Mouse (Mus musculus): Measurements from ENCODE around the gene Gm19345. TPM values are rescaled to one million over a fixed set of nuclear protein-coding genes. Genes with fewer than 3 reads are reported as not detected.
A peak's percentile ranks its signal among the peaks of the same experiment; 100 is the strongest.

Gene Gm19345
- 1.1 and 1.7 TPM in 2 replicates for polyA plus RNA-seq (2016; fragmentation: Nextera tagmentation; extraction: Ambion mirVana)

- 5% methylated on average over 30 of the region's 33 CpGs for WGBS
- no peaks in the 10 kb centered on the region for H3K9me3 ChIP-seq (replicated peaks)
- no peak within 1 kb of the TSS for H3K27ac ChIP-seq
- no peaks in the 10 kb centered on the region for H3K36me3 ChIP-seq
- peaks cover 42% of the 10 kb centered on the region for H3K27me3 ChIP-seq
- peak within 1 kb of the TSS; percentile 51 for H3K4me2 ChIP-seq (replicated peaks)
- H3K9ac ChIP-seq: peak within 1 kb of the TSS; percentile 40
- 0 out of 2 replicates have a peak, but pooled peaks cover 10% of the 10 kb centered on the region for H3K4me1 ChIP-seq
- peak within 1 kb of the TSS; percentile 31 for H3K4me3 ChIP-seq
- peak; percentile 84 for ATAC-seq (ENCODE audit: low FRiP score)
These were observed at the start of gene Gm19345 for GRCm38 (mm10) chr7:19851858-19852570. Gene Gm19345 (plus strand): TSS chr7:19852003.

- Histone ChIP-seq H3K9ac (no peak overlapping the region), H3K27ac (no peak overlapping the region), H3K4me1 (no peaks in the 10 kb centered on the region), H3K36me3 (no peaks in the 10 kb centered on the region), H3K9me3 (replicated peaks) (no peaks in the 10 kb centered on the region), H3K4me2 (replicated peaks) (no peak overlapping the region), H3K4me3 (no peak overlapping the region), H3K27me3 (peaks cover 24% of the 10 kb centered on the region)
- ATAC-seq (ENCODE audit: low FRiP score): no peak
- WGBS: 20% methylated on average over 7 of the region's 7 CpGs
These were observed 48.8 kb upstream of the Gm19345 start for GRCm38 (mm10) chr7:19802995-19803394.

GRCm38 (mm10) chr7:19806356-19806969 is 45.3 kb upstream of the Gm19345 start:
- Histone ChIP-seq H3K27me3 (peaks cover 58% of the 10 kb centered on the region), H3K9ac (no peak overlapping the region), H3K27ac (no peak overlapping the region), H3K4me3 (no peak overlapping the region), H3K4me1 (peaks cover 11% of the 10 kb centered on the region), H3K36me3 (no peaks in the 10 kb centered on the region), H3K9me3 (replicated peaks) (no peaks in the 10 kb centered on the region), H3K4me2 (replicated peaks) (no peak overlapping the region)
- no peak for ATAC-seq (ENCODE audit: low FRiP score)
- WGBS: 79% methylated on average over 8 of the region's 8 CpGs

- Histone ChIP-seq H3K27ac (no peak overlapping the region), H3K4me2 (replicated peaks) (peak overlapping the region; percentile 49), H3K9ac (no peak overlapping the region), H3K4me3 (peak overlapping the region; percentile 27), H3K4me1 (peaks cover 11% of the 10 kb centered on the region), H3K27me3 (peaks cover 77% of the 10 kb centered on the region), H3K36me3 (no peaks in the 10 kb centered on the region), H3K9me3 (replicated peaks) (no peaks in the 10 kb centered on the region)
- peak; percentile 61 for ATAC-seq (ENCODE audit: low FRiP score)
- WGBS: 2% methylated on average over 27 of the region's 27 CpGs
These were observed 42.4 kb upstream of the Gm19345 start for GRCm38 (mm10) chr7:19809369-19809768.

- WGBS: 3% methylated on average over 22 of the region's 22 CpGs
- Histone ChIP-seq H3K9me3 (replicated peaks) (0 out of 2 replicates have a peak, but pooled peaks cover 4% of the 10 kb centered on the region), H3K27me3 (peaks cover 81% of the 10 kb centered on the region), H3K4me1 (peaks cover 15% of the 10 kb centered on the region), H3K9ac (no peak overlapping the region), H3K36me3 (no peaks in the 10 kb centered on the region), H3K4me2 (replicated peaks) (peak overlapping the region; percentile 32), H3K4me3 (peak overlapping the region; percentile 21), H3K27ac (no peak overlapping the region)
- no peak; the same call in 1 of the 2 replicates for ATAC-seq (ENCODE audit: low FRiP score)
These were observed 40.7 kb upstream of the Gm19345 start for GRCm38 (mm10) chr7:19811114-19811513.

GRCm38 (mm10) chr7:19813161-19813560 is 38.6 kb upstream of the Gm19345 start:
- Histone ChIP-seq H3K4me1 (peaks cover 33% of the 10 kb centered on the region), H3K27me3 (peaks cover 86% of the 10 kb centered on the region), H3K36me3 (no peaks in the 10 kb centered on the region), H3K9me3 (replicated peaks) (0 out of 2 replicates have a peak, but pooled peaks cover 4% of the 10 kb centered on the region), H3K27ac (no peak overlapping the region), H3K4me2 (replicated peaks) (no peak overlapping the region), H3K4me3 (no peak overlapping the region), H3K9ac (no peak overlapping the region)
- 79% methylated on average over 4 of the region's 4 CpGs for WGBS
- no peak for ATAC-seq (ENCODE audit: low FRiP score)

- 81% methylated on average over 6 of the region's 6 CpGs for WGBS
- no peak for ATAC-seq (ENCODE audit: low FRiP score)
- Histone ChIP-seq H3K27me3 (peaks cover 83% of the 10 kb centered on the region), H3K9ac (no peak overlapping the region), H3K36me3 (no peaks in the 10 kb centered on the region), H3K4me1 (peaks cover 34% of the 10 kb centered on the region), H3K4me2 (replicated peaks) (no peak overlapping the region), H3K4me3 (no peak overlapping the region), H3K27ac (no peak overlapping the region), H3K9me3 (replicated peaks) (0 out of 2 replicates have a peak, but pooled peaks cover 4% of the 10 kb centered on the region)
These were observed 38.2 kb upstream of the Gm19345 start for GRCm38 (mm10) chr7:19813579-19814122.

GRCm38 (mm10) chr7:19815296-19816223 is 36.2 kb upstream of the Gm19345 start:
- Histone ChIP-seq H3K36me3 (no peaks in the 10 kb centered on the region), H3K27ac (no peak overlapping the region), H3K4me2 (replicated peaks) (peak overlapping the region; percentile 64), H3K4me3 (peak overlapping the region; percentile 36), H3K9me3 (replicated peaks) (0 out of 2 replicates have a peak, but pooled peaks cover 4% of the 10 kb centered on the region), H3K4me1 (peaks cover 29% of the 10 kb centered on the region), H3K9ac (peak overlapping the region; percentile 45), H3K27me3 (peaks cover 79% of the 10 kb centered on the region)
- WGBS: 21% methylated on average over 17 of the region's 17 CpGs
- peak; percentile 36 for ATAC-seq (ENCODE audit: low FRiP score)

GRCm38 (mm10) chr7:19816224-19816771 is 35.5 kb upstream of the Gm19345 start:
- Histone ChIP-seq H3K4me1 (peaks cover 24% of the 10 kb centered on the region), H3K27me3 (peaks cover 79% of the 10 kb centered on the region), H3K4me2 (replicated peaks) (peak overlapping the region; percentile 64), H3K9ac (peak overlapping the region; percentile 45), H3K27ac (no peak overlapping the region), H3K9me3 (replicated peaks) (0 out of 2 replicates have a peak, but pooled peaks cover 4% of the 10 kb centered on the region), H3K4me3 (peak overlapping the region; percentile 36), H3K36me3 (no peaks in the 10 kb centered on the region)
- ATAC-seq (ENCODE audit: low FRiP score): peak; percentile 55
- under 1% methylated on average over 28 of the region's 28 CpGs for WGBS

GRCm38 (mm10) chr7:19817382-19818105 is 34.3 kb upstream of the Gm19345 start:
- peak overlapping the region; percentile 23 for H3K27ac ChIP-seq
- no peaks in the 10 kb centered on the region for H3K36me3 ChIP-seq
- ATAC-seq (ENCODE audit: low FRiP score): peak; percentile 71
- WGBS: 5% methylated on average over 15 of the region's 15 CpGs
- H3K9ac ChIP-seq: peak overlapping the region; percentile 15; the same call in 1 of the 2 replicates
- peak overlapping the region; percentile 20 for H3K4me3 ChIP-seq
- peaks cover 79% of the 10 kb centered on the region for H3K27me3 ChIP-seq
- 0 out of 2 replicates have a peak, but pooled peaks cover 4% of the 10 kb centered on the region for H3K9me3 ChIP-seq (replicated peaks)
- H3K4me1 ChIP-seq: peaks cover 28% of the 10 kb centered on the region
- H3K4me2 ChIP-seq (replicated peaks): peak overlapping the region; percentile 64

- Histone ChIP-seq H3K27me3 (peaks cover 79% of the 10 kb centered on the region), H3K9me3 (replicated peaks) (0 out of 2 replicates have a peak, but pooled peaks cover 4% of the 10 kb centered on the region), H3K36me3 (no peaks in the 10 kb centered on the region), H3K4me3 (no peak overlapping the region), H3K9ac (no peak overlapping the region), H3K4me1 (peaks cover 30% of the 10 kb centered on the region), H3K27ac (no peak overlapping the region), H3K4me2 (replicated peaks) (no peak overlapping the region)
- no peak for ATAC-seq (ENCODE audit: low FRiP score)
- 79% methylated on average over 5 of the region's 5 CpGs for WGBS
These were observed 33.4 kb upstream of the Gm19345 start for GRCm38 (mm10) chr7:19818440-19818839.

All from hindbrain, embryonic 12.5 days (tissue).